Mouse (Mus musculus) liver, adult 2 months (tissue): ENCODE data around the gene Prcd.

Source experiments
- CTCF ChIP-seq: fragments of 200-500 bp; IDR thresholded peaks from 2 replicates; pipeline ENCODE4 v1.5.1; 2011; ENCODE audit warnings: low read depth, low read length, control low read depth
- POLR2A ChIP-seq: fragments of 200-500 bp; IDR thresholded peaks from 2 replicates; pipeline ENCODE4 v1.6.1; 2011; ENCODE audit warnings: low read length, control low read depth; ENCODE audit not compliant: insufficient read depth; ENCODE audit errors: extremely low read depth

DNA sequence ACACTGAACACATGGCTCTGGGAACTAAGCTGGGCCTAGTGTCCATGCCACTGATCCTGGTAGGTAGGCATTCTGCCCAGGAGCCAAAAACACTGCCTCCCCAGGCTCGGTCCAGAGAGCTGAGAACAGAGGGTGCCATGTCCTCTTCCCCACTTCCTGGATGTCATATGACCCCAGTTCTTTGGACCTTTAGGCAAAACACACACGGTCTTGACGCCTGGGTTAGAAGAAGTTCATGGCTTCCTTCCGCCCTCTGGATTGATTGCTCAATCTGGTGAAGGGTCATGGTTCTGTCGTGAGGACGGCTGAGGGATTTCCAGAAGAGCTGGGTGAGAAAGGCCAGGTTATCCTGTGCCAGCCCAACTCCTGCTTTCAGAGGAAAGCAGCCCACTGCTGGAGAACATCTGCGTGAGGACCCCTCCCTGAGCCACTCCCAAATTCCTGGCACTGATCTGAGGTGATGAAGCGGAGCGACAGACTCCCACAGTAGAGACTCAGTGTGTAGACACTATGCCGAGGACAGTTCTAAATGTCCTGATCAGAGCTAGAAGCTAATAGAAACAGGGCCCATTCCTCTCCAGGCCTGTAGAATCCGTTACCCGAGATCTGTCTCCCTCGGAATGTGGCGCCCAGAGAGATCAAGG lies 29.3 kb downstream of the Prcd start:
- TF ChIP-seq POLR2A (no peak), CTCF (no peak)
